Mouse (Mus musculus) kidney, postnatal 4 days (tissue): ENCODE results near the gene Tbc1d2.
A peak's percentile ranks its signal among the peaks of the same experiment; 100 is the strongest.

Source experiments
- DNase-seq, 2 experiments: peaks; one replicate each; pipeline ENCODE4 v3.0.0; 2021; ENCODE audit warnings: mixed read lengths in 2 of 2

Tbc1d2 gene

DNA sequence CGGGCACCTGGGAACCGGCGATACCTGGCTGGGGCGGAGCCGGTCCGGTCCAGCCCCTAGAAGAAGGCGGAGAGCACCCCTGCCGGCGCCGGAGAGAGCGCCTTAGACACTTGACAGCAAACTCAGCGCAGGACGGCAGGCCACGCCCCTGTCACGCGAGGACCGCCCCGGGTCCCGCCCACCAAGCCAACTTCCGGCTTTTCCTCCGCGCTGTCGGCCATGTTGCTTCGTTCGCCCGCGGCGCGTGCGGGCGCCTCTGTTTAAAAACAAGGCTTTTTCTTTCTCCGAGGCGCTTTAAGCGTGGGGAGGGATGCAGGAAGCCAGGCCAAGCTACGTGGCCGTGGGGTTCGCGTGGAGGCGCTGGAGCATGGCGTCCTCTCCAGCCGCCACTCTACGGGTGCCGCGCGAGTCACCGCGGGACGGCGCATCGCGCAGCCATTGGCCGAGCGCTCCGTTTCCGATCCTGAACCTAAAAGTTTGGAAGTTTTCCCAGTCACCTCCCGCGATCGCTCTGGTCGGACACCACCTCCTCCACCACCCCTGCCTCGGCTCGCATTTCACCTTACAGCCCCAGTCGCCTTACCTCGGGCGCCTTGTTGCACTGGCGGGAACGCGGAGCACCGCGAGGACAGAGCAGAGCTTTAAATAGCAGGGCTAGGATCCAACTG lies at the start of gene Tbc1d2:
TSS of gene Tbc1d2 (minus strand) at position 124 of the 668 bp plus-strand sequence.
- DNase-seq: peak; percentile 97 to 98

DNA sequence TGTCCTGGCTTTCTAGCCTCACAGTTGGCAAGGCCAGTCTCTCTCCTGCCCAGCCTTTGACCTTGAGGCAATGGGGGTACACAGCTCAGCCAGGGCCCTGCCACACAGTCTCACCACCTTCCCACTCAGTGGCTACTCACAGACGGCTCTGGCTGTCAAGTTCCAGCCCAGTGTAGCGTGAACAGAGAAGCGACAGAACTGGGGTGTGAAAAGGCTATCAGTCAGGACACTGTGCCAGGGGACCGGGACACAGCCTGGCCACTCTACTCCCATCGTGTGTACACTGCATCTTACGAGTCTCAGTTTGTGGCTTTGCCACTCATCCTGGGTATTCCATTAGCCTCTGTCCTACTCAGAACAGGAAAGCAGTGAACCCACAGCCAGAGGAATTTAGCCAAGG lies 46.5 kb upstream of the Tbc1d2 start:
- DNase-seq: no peak

DNA sequence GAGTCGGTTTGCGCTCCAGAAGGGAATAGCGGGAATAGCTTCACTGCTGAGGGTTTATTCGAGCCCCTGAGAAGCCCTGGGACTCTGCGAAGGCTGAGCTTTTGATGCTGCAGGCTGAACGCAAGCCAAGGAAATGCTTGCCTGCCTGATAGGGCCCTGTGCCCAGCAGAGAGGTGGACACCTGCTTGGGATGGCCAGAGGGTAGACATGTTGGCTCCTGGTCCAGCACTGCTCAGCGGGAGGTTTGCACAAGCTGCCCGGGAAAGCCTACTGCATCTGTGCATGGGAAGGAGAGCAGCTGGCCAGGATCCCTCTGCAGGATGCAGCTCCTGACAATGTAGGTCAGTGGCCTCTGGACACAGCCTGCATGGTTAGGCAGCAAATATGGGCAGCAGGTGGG lies 40.6 kb upstream of the Tbc1d2 start:
- DNase-seq: no peak

DNA sequence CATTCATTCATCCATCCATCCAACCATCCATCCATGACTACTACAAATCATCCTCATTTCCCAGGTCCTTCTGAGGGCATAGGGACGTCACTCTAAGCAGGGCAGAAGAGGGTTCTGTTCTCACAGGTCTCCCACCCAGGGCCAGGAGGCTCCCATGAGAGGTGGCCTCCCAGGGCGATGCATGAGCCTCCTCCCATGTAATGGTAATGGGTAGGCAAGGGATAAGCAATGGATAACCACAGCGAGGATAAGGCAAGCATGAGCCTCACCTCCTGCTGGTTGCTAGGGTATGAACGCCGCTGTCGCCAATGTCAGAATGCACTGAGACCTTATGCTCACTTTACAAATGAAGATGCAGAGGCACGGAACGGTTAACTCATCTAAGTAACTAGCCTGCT lies 40.0 kb upstream of the Tbc1d2 start:
- DNase-seq: no peak

DNA sequence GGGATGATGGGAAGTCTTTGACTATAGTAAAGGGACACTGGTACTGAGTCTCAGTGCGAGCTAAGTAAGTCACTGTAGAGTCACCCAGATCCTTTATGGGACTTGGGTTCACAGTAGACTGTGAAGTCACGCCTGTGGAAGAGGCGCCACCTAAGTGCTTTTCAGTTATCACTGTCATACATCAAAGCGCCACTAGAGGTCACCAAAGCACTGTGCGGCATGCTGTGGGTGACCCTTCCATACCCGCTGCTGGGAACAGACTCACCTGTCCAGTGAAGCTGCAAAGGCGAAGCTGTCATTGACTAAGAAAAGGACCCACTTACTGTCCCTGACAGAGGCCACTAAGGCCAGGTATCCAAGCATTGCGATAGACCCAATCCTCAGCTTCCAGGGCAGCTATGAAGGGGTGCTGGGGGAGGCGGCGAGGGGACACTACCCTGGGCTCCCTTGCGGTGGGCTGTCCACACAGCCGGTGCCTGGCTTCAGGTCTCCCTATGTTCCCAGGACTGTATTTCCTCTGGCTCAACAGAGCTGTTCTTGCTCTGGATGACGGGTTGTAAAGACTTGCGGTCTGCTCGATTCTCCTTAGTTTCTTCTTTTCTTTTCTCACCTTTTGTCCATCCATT lies 39.5 kb upstream of the Tbc1d2 start:
- DNase-seq: peak; percentile 82 to 83

DNA sequence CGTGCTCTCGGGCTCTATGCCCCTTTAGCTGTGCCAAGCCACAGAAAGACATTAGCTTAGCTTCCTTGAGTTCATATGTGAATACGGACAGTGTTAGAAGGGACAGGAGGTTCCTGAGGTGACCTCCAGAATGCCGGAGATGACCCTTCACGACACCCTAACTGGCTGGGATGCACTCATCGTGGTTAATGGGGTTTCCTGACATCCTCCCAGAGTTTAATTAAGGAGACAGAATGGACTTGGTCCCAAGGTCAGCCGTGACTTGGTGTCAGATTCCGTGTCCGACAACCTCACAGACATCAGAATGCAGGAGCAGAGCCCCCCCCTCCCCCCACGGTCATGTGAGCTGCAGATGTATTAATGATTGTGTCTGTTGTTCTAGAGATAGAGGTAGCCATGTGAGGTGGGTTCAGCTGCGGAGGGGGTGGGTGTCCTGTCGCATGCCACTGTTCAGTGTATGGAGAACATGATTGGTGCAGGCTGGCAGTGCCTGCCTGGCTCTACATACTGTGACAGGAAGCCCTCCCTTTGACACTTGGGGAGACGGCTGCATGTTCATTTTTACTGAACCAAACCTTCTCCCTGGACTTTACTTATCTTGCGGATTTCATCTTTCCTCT lies 38.3 kb upstream of the Tbc1d2 start:
- no peak for DNase-seq

DNA sequence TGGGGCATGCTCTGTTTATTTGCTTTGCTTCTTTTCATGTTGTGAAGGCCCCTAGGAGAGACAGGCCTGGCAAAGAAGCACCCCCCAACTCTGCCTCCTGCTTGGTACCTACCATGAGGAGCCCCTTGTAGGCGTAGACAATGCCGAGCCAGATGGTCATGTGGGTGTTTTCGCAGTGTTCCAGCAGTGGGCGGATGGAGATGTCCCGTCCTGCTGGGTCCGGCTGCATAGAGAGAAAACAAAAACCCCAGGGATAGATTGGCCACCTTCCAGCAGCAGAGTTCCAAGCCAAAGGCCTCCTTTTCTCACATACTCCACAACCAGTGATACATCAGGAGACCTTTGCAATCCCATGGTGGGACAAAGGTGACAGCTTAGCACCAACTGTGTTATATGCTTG lies 34.2 kb upstream of the Tbc1d2 start:
- DNase-seq: peak; percentile 54 to 58

DNA sequence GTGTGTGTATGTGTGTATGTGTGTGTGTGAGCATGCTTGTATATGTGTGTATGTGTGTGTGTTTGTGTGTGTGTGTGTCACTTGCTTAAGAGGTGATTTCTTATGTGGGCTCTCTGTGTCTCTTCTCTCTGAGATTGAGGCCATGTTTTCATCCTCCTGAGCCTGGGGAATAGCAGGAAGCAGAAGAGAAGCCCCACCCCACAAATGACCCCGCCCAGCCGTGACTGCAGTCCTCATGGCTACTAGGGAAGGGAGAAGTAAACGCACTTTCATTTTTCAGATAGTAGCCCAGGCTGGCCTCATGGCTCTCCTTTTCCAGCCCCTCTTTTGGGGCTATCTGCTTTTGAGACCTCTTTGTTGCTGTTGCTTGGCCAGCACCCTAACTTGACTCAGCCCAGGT lies 26.6 kb upstream of the Tbc1d2 start:
- no peak for DNase-seq

DNA sequence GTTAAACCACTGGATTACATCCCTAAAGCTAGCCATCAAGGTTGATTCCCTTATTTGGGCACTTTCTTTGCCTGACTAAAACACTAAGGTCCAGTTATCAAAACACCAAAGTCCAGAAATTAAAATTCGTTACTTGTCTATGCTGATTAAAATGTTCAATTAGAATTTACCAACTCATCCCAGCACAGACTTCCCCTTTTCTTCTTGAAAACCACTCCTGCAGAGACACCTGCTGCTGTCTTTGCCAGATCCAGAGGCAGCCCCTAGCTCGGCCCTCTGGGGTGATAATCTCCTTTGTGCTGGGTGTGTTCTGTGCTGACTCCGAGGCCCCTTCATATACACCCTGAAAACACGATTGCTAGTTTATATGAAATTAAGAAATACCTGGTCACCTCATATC lies 26.0 kb upstream of the Tbc1d2 start:
- no peak for DNase-seq

DNA sequence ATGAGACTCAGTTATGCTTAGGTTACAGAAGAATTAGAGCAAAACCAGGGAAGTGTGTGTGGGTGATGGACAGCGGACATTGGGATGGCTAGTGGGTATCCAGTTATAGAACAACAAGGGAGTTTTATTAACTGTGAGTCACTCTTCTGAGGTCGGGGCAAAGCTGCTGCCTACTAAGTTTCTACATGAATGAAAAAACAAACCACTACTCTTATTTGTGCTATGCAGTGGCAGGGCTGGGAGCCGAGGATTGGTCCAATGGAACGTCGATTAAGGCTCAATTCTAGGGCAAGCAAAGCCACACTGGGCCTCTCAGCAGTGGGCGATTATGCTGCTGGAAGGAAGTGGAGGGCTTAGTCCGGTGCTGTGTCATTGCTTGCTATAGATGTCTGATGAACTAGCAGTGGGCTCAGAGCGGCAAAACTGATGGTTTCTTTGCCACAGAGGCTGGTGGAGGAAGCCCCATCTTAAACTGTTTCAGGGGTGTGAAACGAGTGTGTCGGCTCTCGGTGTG lies 25.3 kb upstream of the Tbc1d2 start:
- DNase-seq: no peak

DNA sequence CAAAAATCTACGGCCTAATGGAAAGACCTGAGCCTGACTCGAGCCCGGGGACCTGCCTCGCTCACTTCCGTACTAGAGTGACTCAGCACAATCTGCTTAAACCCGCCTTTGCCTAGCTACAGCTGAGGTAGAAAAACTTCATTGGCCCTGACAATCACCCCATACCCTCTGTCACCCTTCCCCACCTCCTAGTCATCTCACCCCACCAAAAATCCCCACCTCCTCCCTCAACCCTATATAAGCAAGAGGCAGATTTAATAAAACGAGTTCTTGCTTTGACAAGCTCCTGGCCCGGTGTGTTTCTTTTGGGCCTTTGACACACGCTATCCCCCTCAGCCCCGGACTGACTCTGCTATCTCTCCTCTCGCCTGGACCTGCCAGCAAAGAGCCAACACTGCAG lies 18.6 kb upstream of the Tbc1d2 start:
- no peak for DNase-seq

DNA sequence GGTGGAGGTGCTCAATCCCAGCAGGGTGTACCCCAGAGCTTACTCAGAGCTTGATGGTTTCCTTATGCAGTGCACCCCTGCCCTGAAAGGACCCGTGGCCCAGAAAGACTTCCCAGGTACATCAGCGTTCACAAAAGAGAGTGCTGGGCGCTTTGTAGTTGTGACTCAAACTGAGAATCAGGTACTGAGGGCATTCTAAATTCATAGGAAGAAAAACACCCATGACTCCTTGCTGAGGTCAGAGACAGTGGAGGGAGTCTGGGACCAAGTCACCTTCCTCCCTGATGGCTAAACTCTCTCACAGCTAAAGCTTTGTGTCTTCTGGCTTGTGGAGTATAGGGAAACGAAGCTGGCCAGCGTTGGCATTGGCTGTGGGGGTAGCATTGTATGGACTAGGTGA lies 16.4 kb upstream of the Tbc1d2 start:
- DNase-seq: no peak

DNA sequence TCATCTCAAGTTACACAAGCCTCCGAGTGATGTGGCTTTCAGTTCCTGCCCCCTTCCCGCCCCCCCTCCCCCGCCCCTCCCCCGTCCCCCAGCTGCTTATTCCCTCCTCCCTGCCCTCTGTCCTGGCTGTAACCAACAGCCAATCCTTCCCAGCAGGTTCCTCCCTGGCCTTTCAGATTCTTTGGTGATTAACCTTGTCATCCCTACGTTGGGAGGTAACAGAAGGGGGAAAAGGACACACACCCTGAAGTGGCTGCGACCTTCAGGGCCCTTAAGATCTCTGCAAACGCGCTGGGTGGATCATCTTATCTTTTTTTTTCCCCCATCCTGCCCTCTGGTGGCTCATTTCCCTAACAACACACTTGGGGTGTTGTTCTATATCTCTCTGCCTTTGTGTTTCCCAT lies 15.4 kb upstream of the Tbc1d2 start:
- peak; percentile 52 to 62 for DNase-seq

DNA sequence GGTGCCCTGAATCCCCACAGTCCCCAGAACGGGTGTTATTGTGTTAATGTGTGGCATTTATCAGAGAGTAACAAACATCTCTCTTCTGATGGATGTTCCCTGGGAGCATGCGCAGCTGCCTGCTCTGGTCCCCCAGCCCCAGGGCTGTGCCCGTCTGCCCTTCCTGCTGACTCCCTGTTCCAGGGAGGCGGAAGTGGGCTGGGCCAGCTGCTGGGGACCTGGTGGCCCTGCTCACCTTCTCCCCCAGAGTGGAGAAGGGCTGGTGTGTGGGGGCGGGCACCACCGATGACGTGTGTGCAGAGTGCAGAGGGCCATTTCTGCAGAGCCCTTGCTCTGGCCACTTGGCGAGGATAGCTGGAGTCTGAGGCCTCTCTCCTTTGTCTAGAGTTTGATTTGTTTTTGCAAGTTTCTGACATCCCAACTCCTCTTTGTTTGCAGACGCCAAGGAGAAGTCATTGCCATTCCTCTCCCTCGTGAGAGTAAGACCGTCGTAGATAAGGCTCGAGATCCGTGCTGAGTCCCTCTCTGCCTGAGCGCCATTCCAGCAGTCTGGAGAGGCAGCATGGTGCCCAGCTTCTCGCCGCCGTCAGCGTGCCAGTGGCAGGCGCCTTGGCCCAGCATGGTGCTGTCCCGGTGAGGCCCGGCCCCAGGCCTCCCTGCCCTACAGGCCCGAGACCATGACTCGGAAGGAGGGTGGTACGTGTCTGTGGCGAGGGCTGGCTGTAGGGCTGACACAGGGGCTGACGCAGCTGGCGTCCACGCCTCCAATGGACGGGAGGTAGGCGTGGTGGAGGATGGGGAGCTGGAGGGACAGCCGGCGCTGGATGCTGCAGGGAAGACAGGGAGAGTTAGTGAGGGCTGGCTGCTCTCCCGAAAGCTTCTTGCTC lies 14.4 kb upstream of the Tbc1d2 start:
- peak; percentile 79 to 88 for DNase-seq

DNA sequence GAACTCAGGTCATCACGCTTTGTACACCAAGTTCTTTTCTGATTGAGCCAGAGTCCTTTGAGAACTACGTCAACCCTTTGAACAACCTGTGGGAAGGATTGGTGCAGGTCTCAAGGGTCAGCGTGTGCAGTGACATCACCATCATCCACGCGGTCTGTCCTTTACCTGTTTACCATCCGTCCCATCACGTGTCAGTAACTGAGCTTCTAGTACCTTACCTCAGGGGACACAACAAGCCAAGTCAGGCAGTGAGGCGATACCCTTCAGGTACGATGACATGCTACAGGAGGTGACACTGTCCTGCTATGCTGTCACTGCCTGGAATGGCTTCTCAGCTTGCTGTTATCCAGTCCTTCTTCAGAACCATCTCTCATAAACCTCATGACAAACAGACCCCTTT lies 11.4 kb upstream of the Tbc1d2 start:
- DNase-seq: no peak

DNA sequence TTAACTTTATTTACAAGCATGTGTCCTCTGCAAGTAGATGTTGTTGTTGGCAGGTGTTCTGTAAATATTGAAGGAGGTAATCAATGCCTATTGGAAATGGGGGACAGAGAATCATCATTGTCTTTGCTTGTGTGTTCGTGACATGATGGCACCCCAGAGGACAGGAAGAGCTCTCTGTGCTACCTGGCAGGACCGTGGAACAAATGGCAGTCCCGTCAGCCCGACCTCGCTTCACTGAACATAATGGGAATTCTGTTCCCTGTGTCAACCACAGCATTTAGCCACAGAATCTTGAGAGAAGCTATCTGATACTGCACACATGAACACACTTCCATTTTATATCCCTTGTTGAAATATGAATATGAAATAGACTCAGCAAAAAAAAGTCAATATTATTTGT lies 8.9 kb upstream of the Tbc1d2 start:
- DNase-seq: no peak

DNA sequence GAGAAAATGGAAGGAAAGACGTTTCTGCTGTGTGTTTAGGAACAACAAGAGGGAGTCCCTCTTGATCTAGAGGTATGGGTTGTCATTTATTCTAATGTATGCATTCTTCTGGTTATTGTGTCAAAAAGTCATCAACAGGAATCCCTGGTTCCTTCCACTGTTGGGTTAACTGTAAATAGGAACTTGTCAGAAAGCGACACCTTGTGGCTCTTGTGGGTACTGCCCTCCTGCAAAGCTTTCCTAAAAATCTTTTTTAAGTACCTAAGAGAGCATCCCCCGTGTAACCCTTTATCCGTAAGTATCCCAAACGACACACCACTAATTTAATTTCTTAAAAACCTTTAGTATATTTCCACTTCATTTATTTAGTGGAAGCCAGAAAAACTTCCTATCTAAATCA lies 7.1 kb upstream of the Tbc1d2 start:
- peak; percentile 87 to 89 for DNase-seq

DNA sequence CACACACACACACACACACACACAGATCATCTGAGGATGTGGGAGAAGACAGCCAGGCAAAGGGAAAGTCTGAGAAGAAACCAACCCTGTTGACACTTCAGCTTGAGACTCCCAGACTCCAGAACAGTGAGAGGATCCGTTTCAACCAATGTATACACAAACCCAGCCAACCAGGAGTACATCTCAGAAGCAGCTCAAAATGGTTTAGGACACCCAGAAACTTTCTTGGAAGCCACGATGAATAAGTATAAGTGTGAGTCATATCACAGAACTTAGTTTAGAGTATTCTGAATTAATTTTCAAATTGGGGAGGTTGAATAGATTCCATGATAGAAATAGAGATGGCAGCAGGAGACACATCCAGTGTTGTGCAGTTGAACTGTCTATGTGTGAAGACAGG lies 5.9 kb upstream of the Tbc1d2 start:
- DNase-seq: no peak

DNA sequence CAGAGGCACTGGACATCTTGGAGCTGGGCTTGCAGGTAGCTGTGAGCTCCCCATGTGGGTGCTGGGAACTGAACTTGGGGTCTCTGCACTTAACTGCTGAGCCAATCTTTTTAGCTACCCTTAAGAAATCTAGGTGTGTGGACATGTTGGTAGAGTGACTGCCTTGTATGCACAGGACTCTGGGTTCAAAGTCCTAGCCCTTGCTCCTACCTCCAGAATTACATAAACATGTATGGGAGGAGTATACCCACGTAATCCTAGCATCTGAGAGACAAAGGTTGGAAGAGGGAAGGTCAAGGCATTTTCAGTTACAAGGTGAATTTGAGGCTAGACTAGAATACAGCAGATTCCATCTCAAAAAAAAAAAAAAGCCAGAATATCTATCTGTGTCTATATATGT lies 5.3 kb upstream of the Tbc1d2 start:
- no peak for DNase-seq

DNA sequence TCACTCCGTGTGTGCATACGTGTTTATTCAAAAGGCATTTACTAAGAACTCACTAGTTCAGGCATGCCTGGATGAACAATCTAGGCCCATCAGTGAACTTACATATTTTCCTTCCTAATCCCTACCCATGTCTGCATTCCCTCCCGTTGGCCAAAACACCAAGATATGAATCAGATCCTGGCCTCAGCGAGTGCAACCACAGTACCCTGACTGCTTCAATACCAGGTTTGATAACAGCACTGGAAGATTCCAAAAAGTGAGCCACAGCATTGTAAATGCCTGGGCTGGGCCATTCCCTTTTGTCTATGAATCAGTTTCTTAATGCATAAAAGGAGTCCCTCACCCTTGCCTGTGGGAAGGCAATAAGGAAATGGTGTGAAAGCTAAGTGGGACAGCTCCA lies 848 bp downstream of the Tbc1d2 start:
- DNase-seq: no peak

DNA sequence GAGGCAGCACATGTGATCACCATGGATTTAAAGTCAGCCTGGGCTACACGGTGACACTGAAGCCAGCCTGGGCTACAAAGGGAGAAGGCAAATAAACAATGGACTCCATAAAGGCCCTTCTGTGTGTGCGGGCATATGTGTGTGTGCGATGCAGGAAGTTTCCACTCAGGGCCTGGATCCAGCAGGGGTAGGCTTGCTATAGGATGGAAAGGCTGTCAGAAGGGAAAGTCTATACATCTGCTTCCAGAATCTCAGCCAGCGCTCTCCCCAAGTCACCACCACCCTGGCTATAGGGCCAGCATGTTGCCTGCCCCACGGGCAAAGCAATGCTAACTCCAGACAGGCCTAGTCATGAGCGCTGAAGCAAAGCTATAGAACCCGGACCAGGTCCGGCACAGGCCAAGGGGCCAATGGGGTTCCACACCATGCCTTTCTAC lies 6.3 kb downstream of the Tbc1d2 start:
- no peak for DNase-seq

DNA sequence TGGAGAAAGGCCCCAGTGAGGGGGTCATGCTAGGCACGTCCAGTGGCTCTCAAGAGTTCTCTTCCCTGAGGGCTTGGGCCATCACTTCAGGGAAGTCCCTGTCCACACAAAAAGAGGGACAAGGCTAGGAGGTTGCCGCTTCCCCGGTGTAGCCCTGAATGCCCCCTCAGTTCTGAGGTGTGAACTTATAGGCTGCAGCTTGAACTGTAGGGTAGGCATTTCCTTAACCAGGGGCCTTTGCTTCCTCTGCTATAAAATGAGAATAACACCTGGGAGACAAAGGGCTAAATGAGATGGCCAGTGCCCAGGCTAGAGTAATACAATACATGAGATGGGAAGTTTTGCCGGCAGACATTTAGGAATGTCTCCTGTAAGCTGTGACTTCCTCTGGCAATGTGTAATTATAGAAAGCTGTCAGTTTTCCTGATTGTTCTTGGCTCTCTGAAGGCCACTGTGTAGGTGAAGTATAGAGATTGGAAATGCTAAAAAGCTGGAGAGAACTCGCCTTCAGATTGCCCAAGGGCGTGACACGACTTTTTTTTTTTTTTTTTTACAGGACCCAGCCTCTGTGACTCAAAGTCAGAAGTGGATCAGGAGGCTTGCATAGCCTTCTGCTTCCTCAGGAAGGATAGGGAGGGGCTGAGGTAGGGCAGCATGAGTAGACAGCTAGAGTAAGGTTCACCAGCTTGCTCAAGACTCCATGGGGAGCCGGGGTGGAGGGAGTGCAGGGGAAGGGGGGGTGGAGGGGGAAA lies 6.9 kb downstream of the Tbc1d2 start:
- peak; percentile 28 to 53 for DNase-seq
